Mouse (Mus musculus) cerebellum, adult 9-10 months (tissue): ENCODE results near the gene Map4k1.
A peak's percentile ranks its signal among the peaks of the same experiment; 100 is the strongest.

Source experiments
- DNase-seq: peaks from one replicate; pipeline ENCODE4 v3.0.0; 2022

The Map4k1 gene

DNA sequence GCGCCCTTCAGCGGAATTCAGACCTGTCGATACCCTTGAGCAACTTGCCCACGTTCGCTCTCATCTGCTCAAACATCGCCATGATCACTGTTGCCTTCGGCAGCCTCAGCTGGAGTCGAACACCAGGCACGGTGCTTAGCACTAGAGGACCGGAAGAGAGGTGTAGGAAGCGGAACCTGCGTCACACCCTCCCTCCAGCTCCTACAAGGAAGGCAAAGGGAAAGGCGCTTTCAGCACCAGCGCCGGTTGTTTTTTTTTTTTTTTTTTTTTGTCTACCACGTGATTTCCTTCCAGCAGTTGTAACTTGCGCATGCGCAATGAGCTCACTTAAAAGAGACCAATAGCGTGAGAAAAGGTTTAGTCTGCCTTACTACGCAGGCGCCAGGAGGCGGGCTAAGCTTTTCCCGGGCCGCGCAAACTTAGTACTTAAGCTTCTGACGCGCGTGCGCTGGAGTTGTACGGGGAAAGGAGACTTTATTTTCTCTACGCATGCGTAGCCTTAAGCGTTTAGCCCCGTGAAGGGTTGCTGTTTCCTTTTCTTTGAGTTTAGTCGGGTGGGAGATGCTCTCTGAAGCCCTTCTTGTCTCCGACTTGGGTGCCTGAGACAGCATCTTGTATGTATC lies at the start of gene Map4k1, which contains the start of gene Eif3k:
Map4k1 (plus strand) TSS at position 400 of the 623 bp plus-strand sequence.
Eif3k (minus strand) TSS at position 214 of the 623 bp plus-strand sequence.
- peak; percentile 97 for DNase-seq

DNA sequence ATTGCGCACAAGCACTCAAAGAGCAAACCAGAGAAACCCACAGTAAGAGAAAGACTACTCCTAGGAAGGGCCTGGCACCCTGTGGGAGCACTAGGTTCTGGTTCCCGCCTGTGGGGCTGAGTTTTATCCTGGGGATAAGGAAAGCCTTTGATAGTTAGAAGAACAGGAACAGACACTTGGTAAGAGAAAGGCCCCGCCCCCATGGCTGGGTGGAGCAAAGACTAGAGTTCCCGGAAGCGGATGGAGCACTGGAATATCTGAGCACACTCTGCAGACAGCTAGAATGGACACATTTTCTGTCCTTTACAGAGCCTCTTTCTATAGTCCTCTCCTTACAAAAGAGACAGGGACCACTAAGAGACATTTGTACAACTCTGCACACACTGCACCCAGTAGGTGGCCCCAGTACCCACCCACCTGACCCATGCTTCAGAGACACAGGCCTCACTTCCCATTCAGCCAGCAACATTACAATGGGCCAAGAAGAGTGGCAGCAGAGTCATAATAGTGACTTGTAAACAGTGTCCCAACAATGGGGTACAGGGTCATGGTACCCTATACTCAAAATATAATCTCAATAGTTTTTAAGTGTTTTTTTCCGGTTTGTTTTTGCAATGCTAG lies 49.3 kb upstream of the Map4k1 start:
- no peak for DNase-seq

DNA sequence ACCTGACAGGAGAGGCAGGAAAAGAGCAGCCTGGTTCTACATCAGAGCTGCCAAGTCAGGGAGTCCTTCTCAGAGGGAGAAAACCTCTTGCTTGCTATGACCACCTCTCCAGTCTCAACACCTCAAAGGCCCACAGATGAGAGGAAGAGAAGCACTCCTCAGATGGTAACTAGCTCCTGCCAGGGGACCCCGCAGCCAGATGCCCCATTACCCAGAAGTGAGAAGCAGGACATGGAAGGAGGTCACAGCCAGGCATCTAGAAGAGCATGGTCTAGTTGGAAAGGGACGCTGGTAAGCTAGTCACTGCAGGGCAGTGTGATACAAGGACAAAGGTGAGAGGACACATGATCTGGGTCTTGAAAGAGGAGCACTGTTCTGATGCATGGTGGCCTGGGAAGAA lies 48.0 kb upstream of the Map4k1 start:
- no peak for DNase-seq

DNA sequence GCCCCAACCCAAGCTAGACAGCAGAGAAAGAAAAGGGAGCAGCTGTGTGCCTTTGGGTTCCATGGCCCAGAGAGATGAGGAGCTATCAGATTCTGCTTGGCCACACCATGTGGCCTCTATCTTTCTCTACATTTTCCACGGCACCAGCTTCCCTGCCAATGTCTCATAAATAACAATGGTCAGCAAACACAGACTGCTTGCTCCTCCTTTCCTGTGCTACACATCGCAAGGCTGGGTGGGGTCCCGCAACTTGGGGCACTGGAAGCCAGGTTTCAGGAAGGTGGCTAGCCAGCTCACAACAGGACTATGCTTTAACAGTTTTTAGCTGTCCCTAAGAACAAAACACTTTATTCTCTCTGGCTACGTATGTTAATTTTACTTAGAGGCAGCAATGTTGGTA lies 45.1 kb upstream of the Map4k1 start:
- DNase-seq: no peak

DNA sequence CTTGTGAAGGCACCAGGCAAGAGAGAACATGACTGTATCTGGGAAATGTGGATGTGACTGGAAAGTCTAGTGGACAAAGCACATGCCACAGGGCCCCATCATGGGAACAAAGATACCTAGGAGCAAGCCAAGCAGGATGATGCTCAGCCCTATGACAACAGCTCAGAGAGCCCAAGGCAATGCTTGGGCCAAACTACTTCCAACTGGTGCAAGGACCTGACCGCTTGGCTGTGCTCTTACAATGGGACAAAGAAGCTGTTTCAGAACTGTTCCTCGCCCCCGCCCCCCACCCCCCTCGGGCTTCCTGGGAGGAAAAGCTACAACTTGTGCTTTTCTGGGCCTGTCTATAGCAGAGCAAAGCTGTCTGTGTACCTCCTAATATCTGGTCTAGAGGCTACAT lies 43.2 kb upstream of the Map4k1 start:
- no peak for DNase-seq

DNA sequence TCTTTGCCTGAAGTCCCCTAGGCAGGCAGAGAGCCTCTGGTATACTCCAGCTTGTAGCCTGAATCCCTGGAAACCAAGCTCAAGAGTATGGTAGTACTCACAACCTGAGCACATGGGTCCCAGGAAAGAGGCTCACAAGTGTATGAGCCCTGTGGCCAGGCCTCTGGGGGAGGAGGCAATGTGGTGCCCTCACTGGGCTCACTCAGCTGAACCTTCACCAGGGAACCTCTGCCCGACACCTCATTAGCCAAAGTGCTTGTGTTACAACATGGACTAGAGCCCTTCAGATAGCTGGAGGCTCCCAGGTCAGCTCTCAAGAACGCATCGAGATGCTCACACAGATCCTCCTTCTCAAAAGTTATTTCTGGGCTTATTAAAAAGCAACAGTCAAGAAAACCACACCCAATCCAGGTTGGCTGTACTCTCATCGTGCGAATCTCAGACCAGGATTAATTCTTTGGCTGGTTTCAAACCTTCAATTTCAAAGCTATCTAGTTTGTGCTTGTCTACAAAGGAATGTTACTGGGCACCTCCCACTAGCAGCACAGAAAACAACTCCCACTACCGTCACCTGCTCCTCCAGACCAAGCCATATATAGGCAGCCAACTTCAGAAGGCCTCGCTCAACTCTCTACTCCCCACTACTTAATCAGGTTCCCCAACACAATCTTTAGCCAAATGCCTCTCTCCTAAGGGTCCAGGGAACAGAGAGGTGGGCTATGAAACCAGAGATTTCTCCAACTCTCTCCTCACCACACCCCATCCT lies 42.2 kb upstream of the Map4k1 start:
- no peak for DNase-seq

DNA sequence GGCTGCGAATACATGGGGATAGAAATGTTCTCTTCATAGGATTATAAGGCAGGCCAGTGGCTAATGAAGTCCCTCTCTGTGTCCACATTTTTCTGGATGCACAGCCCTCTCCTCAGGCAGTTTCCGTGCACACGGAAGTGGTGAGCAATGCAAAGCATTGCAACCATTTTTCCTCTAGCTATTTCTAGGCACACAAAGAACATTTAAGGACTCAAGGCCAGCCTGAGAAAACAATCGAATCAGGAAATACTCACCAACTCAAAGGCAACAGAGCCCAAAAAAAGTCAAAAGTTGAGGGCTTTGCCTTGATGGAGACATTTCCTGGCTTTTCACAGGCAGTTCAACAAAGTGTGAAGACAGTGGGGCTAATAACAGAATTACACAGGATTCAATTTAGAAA lies 40.7 kb upstream of the Map4k1 start:
- no peak for DNase-seq

DNA sequence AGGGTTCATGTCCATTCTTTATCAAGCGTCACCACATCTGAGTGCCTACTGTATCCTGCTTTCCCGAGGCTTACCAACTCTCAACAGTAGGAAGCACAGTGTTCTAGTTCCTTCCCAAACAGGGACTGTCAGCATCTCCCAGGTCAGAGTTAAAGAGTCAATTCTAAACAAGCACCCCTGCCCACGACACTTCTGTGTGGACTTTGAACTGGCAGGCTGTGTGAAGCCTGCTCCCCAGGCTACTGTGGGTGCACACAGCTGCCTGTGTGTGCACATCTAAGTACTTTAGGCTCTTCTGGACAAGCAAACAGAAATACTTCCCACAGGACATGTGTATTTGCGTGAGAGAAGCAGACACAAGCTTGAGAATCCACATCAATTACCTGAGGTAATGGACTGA lies 40.3 kb upstream of the Map4k1 start:
- DNase-seq: no peak

DNA sequence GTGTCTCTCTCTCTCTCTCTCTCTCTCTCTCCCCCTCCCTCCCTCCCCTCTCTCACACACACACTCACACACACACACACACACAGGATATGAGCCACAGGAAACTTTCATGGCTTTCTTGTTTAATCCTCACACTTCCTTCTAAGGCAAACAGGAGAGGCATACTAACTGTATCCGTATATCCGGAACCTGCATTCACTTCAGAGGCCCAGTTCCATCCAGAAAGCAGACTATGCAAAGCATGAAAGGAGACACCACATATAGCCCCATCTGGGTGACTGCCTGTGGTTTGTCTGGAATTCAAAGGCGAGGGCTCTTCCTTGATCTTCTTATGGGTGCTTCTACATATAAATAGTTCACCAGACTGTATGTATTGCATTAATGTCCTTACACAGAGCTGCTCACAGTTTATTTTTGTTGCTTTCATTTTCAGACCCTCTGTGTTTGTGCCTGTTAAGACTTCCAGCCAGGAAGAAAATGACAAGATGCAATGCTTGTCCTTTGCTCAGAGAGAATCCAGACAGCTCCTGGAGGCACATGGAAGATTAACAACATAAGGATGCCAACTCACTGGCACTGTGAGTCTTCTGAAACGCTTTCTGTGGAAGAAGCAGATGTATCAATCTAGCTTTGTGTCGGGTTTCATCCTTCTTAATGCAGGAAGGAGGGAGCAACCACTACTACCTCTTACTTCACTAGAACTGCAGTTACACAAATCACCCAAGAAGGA lies 38.2 kb upstream of the Map4k1 start:
- no peak for DNase-seq

DNA sequence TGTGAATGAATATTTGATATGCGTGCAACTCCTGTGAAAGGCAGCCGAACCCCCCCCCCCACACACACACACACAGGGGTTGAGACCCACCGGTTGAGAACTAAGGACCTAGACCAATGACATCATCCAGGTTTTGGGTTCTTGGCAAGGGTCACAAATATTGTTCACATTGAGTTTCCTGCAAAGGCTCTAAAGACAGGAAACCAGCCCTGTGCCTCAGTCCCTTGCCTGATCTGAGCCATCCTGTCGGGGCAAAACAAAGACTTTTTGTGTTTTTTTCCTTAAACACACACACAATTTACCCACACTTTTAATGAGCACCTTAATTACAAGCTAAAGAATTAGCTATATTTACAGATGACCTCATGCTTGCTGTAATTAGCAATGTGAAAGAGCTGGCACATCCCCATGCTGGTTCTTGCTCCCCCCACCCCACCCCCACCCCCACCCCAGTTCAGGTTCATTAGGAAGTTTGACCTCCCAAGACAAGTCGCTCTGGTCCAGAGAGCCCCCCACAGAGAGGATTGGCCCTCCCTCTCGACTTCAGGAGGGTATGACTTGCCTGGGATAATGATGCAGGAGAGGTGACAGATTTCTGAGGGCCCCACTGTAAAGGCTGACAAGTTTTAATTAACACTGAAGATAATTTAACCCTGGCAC lies 37.0 kb upstream of the Map4k1 start:
- no peak for DNase-seq

DNA sequence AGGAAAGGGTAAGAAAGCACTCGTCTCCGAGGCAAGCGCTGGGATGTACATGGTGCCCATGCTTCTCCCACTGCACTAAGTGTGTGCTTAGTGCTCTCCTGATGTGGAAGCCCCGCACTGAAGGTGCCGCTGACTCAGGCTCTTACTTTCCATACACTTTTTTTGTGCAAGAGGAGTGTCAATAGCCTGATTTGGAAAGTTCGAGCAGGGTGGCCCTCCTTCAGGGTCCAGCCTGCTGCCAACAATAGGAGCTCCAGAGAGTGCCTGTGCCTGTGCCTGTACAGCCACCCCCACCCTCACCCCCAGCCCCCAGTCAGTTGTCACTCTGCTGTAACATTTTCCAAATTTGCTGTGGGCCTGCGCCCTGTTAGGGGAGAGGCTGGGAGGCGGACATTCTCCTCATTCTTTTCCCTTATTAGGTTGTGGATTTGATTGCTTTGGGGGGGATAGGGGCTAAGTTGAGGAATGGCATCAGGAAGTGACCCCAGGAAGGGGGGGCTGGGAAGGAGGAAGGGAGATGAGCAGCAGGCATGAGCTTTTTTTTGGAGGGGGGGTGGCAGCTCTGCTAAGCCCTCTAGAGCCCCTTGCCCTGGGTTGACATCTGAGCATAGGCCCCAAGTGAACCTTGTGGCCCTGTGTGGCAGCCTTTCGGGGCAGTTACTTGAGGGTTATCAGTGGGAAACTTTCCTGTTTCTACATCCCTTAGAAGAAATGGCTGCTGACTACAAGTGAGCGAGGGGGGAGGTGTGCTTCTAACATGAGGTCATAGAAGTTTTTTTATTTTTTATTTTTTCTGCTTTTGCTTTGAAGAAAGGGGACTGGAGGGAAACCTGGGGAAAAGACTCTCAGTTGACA lies 36.2 kb upstream of the Map4k1 start:
- no peak for DNase-seq

DNA sequence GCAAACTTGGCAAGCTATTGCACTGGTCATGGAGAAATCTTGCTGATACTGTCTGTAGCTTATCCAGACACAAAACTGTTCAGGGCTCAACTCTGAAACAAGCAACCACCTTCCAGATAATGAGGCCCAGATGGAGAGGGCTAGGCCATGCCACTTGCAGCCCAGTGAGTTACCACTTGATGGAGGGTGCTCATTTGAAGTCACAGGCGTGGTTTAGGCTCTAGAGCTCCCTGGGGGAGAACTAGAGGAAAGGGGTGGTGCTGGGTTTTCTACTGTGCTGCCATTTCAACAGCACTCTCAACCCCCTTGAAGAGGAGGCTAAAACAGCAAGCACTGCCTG lies 35.6 kb upstream of the Map4k1 start:
- no peak for DNase-seq

DNA sequence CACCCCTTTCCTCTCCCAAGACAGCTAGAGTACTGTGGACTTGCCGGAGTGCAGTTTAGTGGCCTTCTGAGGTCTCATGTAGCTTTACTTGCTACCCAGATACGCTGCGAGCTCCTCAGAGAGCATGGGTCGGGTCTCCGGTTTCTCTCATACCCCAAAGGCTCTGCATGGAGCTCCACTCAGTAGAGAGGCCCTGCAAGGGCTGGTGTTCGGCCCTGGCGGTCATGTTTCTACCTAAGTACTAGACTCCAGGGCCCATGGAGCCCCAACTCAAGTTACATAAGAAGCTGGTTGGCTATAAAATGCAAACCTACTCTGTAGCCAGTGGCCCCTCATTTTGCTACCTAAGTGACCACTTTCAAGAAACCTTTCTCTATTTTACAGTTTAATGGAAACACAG lies 33.1 kb upstream of the Map4k1 start:
- no peak for DNase-seq

DNA sequence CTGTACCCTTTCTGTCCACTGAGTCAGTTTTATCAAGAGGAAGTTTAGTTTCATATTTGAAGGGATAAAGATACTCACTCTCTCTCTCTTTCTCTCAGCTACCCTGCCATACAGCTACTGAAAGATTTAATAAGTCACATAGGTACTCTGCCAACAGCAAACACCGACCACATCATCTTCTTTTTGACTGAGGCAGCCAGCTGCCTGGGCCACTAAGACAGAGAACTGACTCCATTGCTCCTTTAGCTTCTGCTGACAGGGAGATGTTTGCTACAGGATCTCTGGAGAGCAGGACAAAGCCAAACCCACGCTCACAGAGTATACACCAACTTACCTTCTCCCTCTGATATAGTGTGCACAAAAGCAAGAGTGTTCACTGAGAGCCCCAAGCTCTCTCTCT lies 32.6 kb upstream of the Map4k1 start:
- no peak for DNase-seq

DNA sequence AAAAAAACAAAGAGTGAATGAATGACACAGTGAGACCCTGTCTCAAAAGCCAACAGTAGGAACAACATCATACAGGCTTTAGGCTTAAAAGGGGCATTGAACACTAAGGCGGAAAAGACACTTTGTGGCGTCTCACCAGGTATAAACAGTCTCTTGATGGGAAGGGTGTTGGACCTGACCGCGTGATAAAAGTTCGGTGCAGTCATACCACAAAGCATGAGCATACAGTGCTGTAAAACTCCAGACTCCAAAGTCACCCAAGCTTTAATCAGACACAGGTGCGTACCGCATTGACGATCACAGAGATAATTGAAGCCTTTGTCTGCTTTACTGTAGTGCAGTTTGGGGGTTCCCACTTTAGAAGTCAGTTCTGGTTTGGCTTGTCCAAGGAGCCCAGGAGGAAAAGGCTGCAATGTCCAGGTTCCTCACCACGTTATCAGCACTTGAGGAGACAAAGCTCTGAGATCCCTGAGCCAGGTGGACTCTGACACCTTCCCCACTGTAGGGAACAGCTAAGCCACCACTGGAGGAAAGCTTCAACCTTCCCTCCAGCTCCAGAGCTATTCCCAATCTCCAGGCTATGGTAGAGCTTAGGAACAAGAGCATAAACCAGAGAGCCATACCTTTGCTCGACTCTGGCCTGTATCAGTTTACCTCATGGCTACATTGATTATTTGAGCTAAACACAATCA lies 31.4 kb upstream of the Map4k1 start:
- DNase-seq: no peak

DNA sequence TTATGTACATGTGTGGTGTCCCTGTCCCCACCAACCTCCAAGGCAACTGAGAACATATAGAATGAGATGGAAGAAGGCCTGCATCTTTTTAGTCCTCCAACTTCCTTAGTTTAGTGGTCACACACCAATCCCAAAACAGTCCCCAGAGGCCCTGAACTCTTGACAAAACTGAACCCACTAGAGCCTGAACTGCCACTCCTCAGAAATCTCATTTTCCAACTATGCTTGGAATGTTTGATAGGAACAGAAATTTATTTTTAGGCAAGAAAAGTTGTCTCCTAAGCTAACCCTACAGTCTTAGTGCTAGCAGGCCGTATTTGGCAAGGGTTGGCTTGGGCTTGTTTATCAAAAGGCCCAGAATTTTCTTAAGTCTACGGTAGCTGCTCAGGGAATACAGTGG lies 30.1 kb upstream of the Map4k1 start:
- DNase-seq: no peak

DNA sequence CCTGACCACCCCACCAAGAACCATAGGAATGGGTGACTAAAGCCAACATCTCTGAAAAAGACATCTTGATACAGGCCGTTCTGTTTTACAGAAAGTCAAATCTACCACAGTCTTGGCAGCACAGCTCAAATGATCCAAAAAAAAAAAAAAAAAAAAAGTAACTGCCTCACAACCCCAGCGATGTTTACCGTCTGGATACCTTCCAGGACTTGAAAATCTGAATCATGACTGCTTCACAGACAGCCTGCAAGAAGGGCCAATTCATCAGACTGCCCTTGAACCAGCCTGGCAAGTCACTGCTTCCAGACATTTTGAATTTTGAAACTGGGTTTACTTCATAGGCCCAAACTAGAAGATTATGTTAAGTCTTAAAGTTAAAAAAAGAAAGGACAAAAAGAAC lies 29.1 kb upstream of the Map4k1 start:
- DNase-seq: no peak

DNA sequence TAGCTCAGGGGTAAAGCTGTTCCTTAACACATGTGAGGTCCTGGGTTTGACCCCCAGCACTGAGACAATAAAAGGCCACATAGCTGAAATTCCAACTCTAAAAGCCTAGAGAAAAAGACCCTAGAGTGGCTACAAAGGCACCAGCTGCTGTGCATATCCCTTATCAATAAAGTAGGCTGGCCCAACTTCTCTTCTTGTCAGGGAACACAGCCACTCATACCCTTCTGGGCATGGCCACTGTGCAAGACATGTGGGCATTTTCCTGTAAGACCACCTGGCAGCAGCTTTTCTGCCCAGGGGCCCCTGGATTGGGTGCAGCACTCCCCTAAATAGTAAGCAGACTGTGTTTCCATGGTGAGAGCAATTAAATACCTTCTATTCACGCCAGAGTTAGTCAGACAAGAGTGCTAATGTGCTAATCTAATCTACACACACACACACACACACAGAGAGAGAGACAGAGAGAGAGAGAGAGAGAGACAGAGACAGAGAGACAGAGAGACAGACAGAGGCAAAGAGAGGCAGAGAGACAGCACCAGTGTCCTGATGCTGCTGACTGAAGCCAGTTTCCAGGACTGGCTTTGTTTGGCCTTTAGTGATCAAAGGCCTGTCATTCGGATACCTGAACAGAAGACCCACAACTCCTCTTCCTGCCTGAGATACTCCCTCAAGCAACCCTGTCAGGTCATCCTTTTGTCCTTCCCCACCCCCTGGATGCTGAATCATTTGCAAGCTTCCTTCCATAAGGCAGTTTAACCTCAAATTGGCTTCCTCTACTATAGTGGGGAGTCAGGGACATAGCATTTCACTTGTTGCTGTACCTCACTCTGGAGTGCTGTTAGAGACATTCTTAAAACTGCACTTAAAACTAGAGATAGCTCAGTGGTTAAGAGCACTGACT lies 28.1 kb upstream of the Map4k1 start:
- no peak for DNase-seq

DNA sequence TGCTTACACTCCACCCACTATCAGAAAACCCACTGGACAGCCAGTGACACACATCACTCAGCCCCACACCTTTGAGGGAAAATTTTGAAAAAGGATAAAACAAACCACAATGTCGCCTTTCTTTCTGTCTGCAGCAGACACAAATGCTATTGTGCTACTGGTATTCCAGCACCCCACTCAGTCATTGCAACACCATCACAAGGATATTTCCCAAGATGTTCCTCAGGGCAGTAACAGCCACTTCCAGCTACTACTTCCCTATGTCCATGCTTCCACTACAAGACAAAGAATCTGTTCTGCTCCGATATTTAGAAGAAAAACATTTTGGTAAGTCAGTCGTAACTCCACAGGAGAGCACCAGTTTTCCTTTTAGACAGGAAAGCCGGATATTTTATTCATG lies 27.1 kb upstream of the Map4k1 start:
- no peak for DNase-seq

DNA sequence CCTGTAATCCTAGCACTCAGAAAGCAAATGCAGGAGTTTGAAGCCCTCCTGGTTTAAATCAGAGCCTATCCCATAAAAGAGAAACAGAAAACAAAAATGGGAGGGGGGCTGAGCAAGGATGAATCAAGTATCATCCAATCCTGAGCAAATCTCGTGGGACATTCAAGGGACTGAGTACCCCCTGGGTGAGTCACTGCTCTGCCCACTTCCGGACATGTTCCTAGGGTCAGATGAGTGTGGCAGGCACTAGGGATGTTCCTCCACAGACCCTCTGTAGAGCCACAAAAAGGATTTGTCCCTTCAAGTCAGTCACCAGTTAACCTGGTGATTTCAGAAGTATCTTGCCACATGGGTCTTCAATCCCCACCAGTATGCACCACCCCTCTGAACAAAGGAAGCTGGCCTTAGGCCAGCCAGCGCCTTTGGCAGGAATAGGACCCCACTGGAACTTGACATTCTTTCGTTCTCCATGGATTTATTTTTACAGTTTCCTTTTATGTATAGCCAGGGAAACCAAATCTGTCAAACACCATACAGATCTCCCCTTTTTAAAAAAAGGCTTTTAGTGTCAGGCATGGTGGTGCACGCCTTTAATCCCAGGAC lies 26.5 kb upstream of the Map4k1 start:
- DNase-seq: no peak
